Mouse (Mus musculus): ENCODE measurements around the gene Atp6v1a. TPM values are rescaled to one million over a fixed set of nuclear protein-coding genes. Genes with fewer than 3 reads are reported as not detected.

Atp6v1a gene
- polyA plus RNA-seq, 1 experiment = 66.0 TPM

GRCm38 (mm10) chr16:44060604-44061286, 78.8 kb downstream of the Atp6v1a start:
- no peak overlapping the region for H3K4me3 ChIP-seq (ENCODE audit: insufficient read depth, low read depth, low read length)
- no peak overlapping the region for H3K27ac ChIP-seq (replicated peaks; ENCODE audit: low read depth, low read length)

GRCm38 (mm10) chr16:44058745-44059144, 80.8 kb downstream of the Atp6v1a start:
- no peak overlapping the region for H3K27ac ChIP-seq (replicated peaks; ENCODE audit: low read depth, low read length)
- H3K4me3 ChIP-seq (ENCODE audit: insufficient read depth, low read depth, low read length) = no peak overlapping the region
- H3K4me1 ChIP-seq (ENCODE audit: control insufficient read depth, insufficient read depth, insufficient read length, low read length) = no peaks in the 10 kb centered on the region

More at GRCm38 (mm10) chr16:44060604-44061286, 78.8 kb downstream of the Atp6v1a start:
- H3K4me1 ChIP-seq (ENCODE audit: control insufficient read depth, insufficient read depth, insufficient read length, low read length) = no peaks in the 10 kb centered on the region

GRCm38 (mm10) chr16:44055766-44056165, 83.7 kb downstream of the Atp6v1a start:
- H3K4me1 ChIP-seq (ENCODE audit: control insufficient read depth, insufficient read depth, insufficient read length, low read length) = no peaks in the 10 kb centered on the region
- no peak overlapping the region for H3K4me3 ChIP-seq (ENCODE audit: insufficient read depth, low read depth, low read length)
- H3K27ac ChIP-seq (replicated peaks; ENCODE audit: low read depth, low read length) = no peak overlapping the region

GRCm38 (mm10) chr16:44053265-44053664, 86.2 kb downstream of the Atp6v1a start:
- H3K4me3 ChIP-seq (ENCODE audit: insufficient read depth, low read depth, low read length) = no peak overlapping the region
- H3K27ac ChIP-seq (replicated peaks; ENCODE audit: low read depth, low read length) = no peak overlapping the region
- H3K4me1 ChIP-seq (ENCODE audit: control insufficient read depth, insufficient read depth, insufficient read length, low read length) = no peaks in the 10 kb centered on the region

- no peak overlapping the region for H3K27ac ChIP-seq (replicated peaks; ENCODE audit: low read depth, low read length)
These were observed 87.1 kb downstream of the Atp6v1a start for GRCm38 (mm10) chr16:44052390-44052789.

GRCm38 (mm10) chr16:44050139-44050538, 89.4 kb downstream of the Atp6v1a start:
- no peaks in the 10 kb centered on the region for H3K4me1 ChIP-seq (ENCODE audit: control insufficient read depth, insufficient read depth, insufficient read length, low read length)
- H3K4me3 ChIP-seq (ENCODE audit: insufficient read depth, low read depth, low read length) = no peak overlapping the region
- no peak overlapping the region for H3K27ac ChIP-seq (replicated peaks; ENCODE audit: low read depth, low read length)

More at GRCm38 (mm10) chr16:44052390-44052789, 87.1 kb downstream of the Atp6v1a start:
- Histone ChIP-seq H3K4me3 (ENCODE audit: insufficient read depth, low read depth, low read length) (no peak overlapping the region), H3K4me1 (ENCODE audit: control insufficient read depth, insufficient read depth, insufficient read length, low read length) (no peaks in the 10 kb centered on the region)

- Histone ChIP-seq H3K4me1 (ENCODE audit: control insufficient read depth, insufficient read depth, insufficient read length, low read length) (no peaks in the 10 kb centered on the region), H3K4me3 (ENCODE audit: insufficient read depth, low read depth, low read length) (no peak overlapping the region), H3K27ac (replicated peaks; ENCODE audit: low read depth, low read length) (no peak overlapping the region)
These were observed 100.4 kb downstream of the Atp6v1a start for GRCm38 (mm10) chr16:44039112-44039511.

Other genes starting within 250 kb of the Atp6v1a start
- 3.7 and 8.2 TPM in 2 replicates for gene Ccdc191, start 249.9 kb downstream of the Atp6v1a start, polyA plus RNA-seq (2012; ENCODE audit: insufficient read depth, insufficient read length, missing spikeins)
- gene Qtrt2, start 212.9 kb downstream of the Atp6v1a start, polyA plus RNA-seq (2012; ENCODE audit: insufficient read depth, insufficient read length, missing spikeins) = 6.6 and 7.2 TPM in 2 replicates
- 0.40 and 0.46 TPM in 2 replicates for gene Zdhhc23, start 159.9 kb downstream of the Atp6v1a start, polyA plus RNA-seq (2012; ENCODE audit: insufficient read depth, insufficient read length, missing spikeins)
- gene Gramd1c, start 76.4 kb downstream of the Atp6v1a start, polyA plus RNA-seq (2012; ENCODE audit: insufficient read depth, insufficient read length, missing spikeins) = 5.2 and 5.4 TPM in 2 replicates
- gene Naa50, start 125 bp upstream of the Atp6v1a start, polyA plus RNA-seq (2012; ENCODE audit: insufficient read depth, insufficient read length, missing spikeins) = 48.8 and 61.1 TPM in 2 replicates
- 9.3 and 21.8 TPM in 2 replicates for gene Usf3, start 33.5 kb upstream of the Atp6v1a start, polyA plus RNA-seq (2012; ENCODE audit: insufficient read depth, insufficient read length, missing spikeins)
- gene Sidt1, start 193.5 kb upstream of the Atp6v1a start, polyA plus RNA-seq (2012; ENCODE audit: insufficient read depth, insufficient read length, missing spikeins) = not detected in 2 replicates
- gene Spice1, start 207.4 kb upstream of the Atp6v1a start, polyA plus RNA-seq (2012; ENCODE audit: insufficient read depth, insufficient read length, missing spikeins) = 5.4 and 7.0 TPM in 2 replicates

All from brown adipose tissue, adult 24 weeks (tissue).